ENCODE assay signal across 21 mouse cellular contexts in the genomic region with DNA sequence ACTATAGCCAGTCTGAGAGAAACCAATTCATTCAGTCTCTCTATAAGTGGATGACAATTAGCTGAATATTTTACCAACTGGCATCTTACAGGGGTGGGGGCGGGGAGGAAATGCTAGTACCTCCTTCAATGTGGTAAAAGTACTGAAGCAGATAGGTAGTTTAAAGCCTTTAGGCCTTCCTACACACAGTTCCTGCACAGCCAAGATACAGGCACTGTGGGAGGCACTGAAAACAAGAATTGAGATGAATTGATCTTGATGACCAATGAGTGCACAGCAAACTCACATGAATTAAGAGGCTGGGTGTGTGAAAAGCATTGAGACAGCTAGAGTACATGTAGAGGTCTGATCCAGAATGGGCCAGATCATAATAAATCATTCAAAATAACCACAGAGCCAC.
"Had no signal": no experiment of that assay in that cellular context is flagged by ENCODE, and none has a peak within 500 bp of the region (broad histone marks: within the 10 kb centered on the region; RNA-seq: fewer than 3 reads in every experiment).

No protein-coding gene starts in this region.

- H3K9ac ChIP-seq: lung, embryonic 15.5 days; midbrain, embryonic 13.5 days; neural tube, embryonic 13.5 days; neural tube, embryonic 15.5 days had no signal

- H3K4me3 ChIP-seq: lung, embryonic 15.5 days; megakaryocyte, embryonic 14.5 days; midbrain, embryonic 13.5 days; myocyte; neural tube, embryonic 13.5 days; neural tube, embryonic 15.5 days had no signal

- ATAC-seq: lung, postnatal 0 days; midbrain, embryonic 13.5 days; midbrain, embryonic 16.5 days had no signal

- H3K4me1 ChIP-seq: lung, embryonic 15.5 days; midbrain, embryonic 13.5 days; neural tube, embryonic 13.5 days; neural tube, embryonic 15.5 days had no signal

- H3K36me3 ChIP-seq: lung, embryonic 15.5 days; midbrain, embryonic 13.5 days; neural tube, embryonic 13.5 days; neural tube, embryonic 15.5 days had no signal

- H3K27me3 ChIP-seq: lung, embryonic 15.5 days; megakaryocyte, embryonic 14.5 days; midbrain, embryonic 13.5 days; neural tube, embryonic 13.5 days; neural tube, embryonic 15.5 days had no signal

- DNase-seq: lung, adult 2 months; lung, postnatal 14 days; lung, postnatal 36 days; retina, postnatal 1 day; right cerebral cortex, adult 18-20 months; right cerebral cortex, postnatal 25 days; right cerebral cortex, postnatal 4 days; spleen, adult 18-20 months; thymus, adult 18-20 months; thymus, postnatal 14 days; thymus, postnatal 36 days had no signal

- H3K4me2 ChIP-seq: lung, embryonic 15.5 days; midbrain, embryonic 11.5 days; midbrain, embryonic 13.5 days; neural tube, embryonic 13.5 days; neural tube, embryonic 15.5 days had no signal

- H3K9me3 ChIP-seq: lung, embryonic 15.5 days; megakaryocyte, embryonic 14.5 days; midbrain, embryonic 13.5 days; neural tube, embryonic 13.5 days; neural tube, embryonic 15.5 days had no signal

- H3K27ac ChIP-seq: lung, embryonic 15.5 days; macrophage; midbrain, embryonic 13.5 days; neural tube, embryonic 13.5 days; neural tube, embryonic 15.5 days had no signal
